Mouse (Mus musculus) MEL (cell line): ENCODE results near the gene Cela1.

Experiments used
- BHLHE40 ChIP-seq: IDR thresholded peaks from 2 replicates; pipeline ENCODE4 v1.6.1; 2012; ENCODE audit warnings: low read depth, mild to moderate bottlenecking, inconsistent platforms, low read length, improper control_type of control experiment, borderline replicate concordance
- CTCF ChIP-seq, 3 experiments: IDR thresholded peaks in 2 of 3; conservative IDR thresholded peaks in 1 of 3; 2 replicates each; pipeline ENCODE4 v1.5.1; 2011 to 2012; ENCODE audit warnings: low read length in 3 of 3, low read depth in 2 of 3, mild to moderate bottlenecking in 2 of 3, improper control_type of control experiment in 1 of 3, inconsistent platforms in 1 of 3, mixed read lengths in 1 of 3, moderate library complexity in 1 of 3; ENCODE audit not compliant: control insufficient read depth in 1 of 3, insufficient read depth in 1 of 3, poor library complexity in 1 of 3, severe bottlenecking in 1 of 3
- EP300 ChIP-seq, 2 experiments: IDR thresholded peaks; 2 replicates each; pipeline ENCODE4 v1.6.1; 2011; ENCODE audit warnings: improper control_type of control experiment in 2 of 2, low read length in 2 of 2, low read depth in 1 of 2, mild to moderate bottlenecking in 1 of 2
- ETS1 ChIP-seq: IDR thresholded peaks from 2 replicates; pipeline ENCODE4 v1.6.1; 2012; ENCODE audit warnings: low read depth, mild to moderate bottlenecking, inconsistent platforms, low read length, improper control_type of control experiment, moderate library complexity
- KAT2A ChIP-seq: conservative IDR thresholded peaks from 2 replicates; pipeline ENCODE4 v1.6.1; 2012; ENCODE audit warnings: low read depth, low read length, improper control_type of control experiment, inconsistent platforms
- MAFK ChIP-seq: IDR thresholded peaks from 2 replicates; pipeline ENCODE4 v1.6.1; 2011; ENCODE audit warnings: low read depth, mild to moderate bottlenecking, low read length, improper control_type of control experiment, borderline replicate concordance
- NELFE ChIP-seq: IDR thresholded peaks from 2 replicates; pipeline ENCODE4 v1.6.1; 2011; ENCODE audit warnings: low read depth, low read length, improper control_type of control experiment
- POLR2A ChIP-seq, 2 experiments: IDR thresholded peaks; 2 replicates each; pipeline ENCODE4 v1.6.1; 2011 to 2012; ENCODE audit warnings: low read length in 2 of 2, mild to moderate bottlenecking in 2 of 2, control low read depth in 1 of 2, improper control_type of control experiment in 1 of 2, low read depth in 1 of 2, moderate library complexity in 1 of 2; ENCODE audit not compliant: control insufficient read depth in 1 of 2, insufficient read depth in 1 of 2, poor library complexity in 1 of 2
- POLR2AphosphoS2 ChIP-seq: IDR thresholded peaks from 2 replicates; pipeline ENCODE4 v1.6.1; 2011; ENCODE audit warnings: low read length, improper control_type of control experiment
- RCOR1 ChIP-seq: IDR thresholded peaks from 2 replicates; pipeline ENCODE4 v1.6.1; 2012; ENCODE audit warnings: low read depth, mild to moderate bottlenecking, inconsistent platforms, low read length, improper control_type of control experiment
- TCF12 ChIP-seq: IDR thresholded peaks from 2 replicates; pipeline ENCODE4 v1.6.1; 2014; ENCODE audit warnings: low read depth, mild to moderate bottlenecking, inconsistent platforms, low read length, improper control_type of control experiment, moderate library complexity
- USF1 ChIP-seq: IDR thresholded peaks from 2 replicates; pipeline ENCODE4 v1.6.1; 2014; ENCODE audit warnings: low read depth, mild to moderate bottlenecking, inconsistent platforms, low read length, improper control_type of control experiment, moderate library complexity
- ZKSCAN1 ChIP-seq: IDR thresholded peaks from 2 replicates; pipeline ENCODE4 v1.6.1; 2012; ENCODE audit warnings: low read depth, mild to moderate bottlenecking, inconsistent platforms, low read length, improper control_type of control experiment, moderate library complexity

- TF ChIP-seq USF1 (no peak), POLR2A (IDR thresholded peaks at IDR 0.05; ENCODE audit: control insufficient read depth in 1 of 2, insufficient read depth in 1 of 2, low read depth in 1 of 2, low read length in 2 of 2, poor library complexity in 1 of 2) (no peak), EP300 (IDR thresholded peaks at IDR 0.05; ENCODE audit: low read depth in 1 of 2, low read length in 2 of 2) (no peak), CTCF (IDR thresholded peaks at IDR 0.05 in 2 of 3, conservative IDR thresholded peaks at IDR 0.05 in 1 of 3; ENCODE audit: control insufficient read depth in 1 of 3, insufficient read depth in 1 of 3, low read depth in 2 of 3, low read length in 3 of 3, poor library complexity in 1 of 3, severe bottlenecking in 1 of 3) (no peak), ZKSCAN1 (no peak), POLR2AphosphoS2 (no peak), KAT2A (no peak), BHLHE40 (no peak), NELFE (no peak), ETS1 (no peak), RCOR1 (no peak), MAFK (no peak; the same call in 1 of the 2 replicates), TCF12 (no peak)
Measured at GRCm38 (mm10) chr15:100681770-100682169, 6.0 kb downstream of the Cela1 start.
